Mouse (Mus musculus) thymus, postnatal 36 days (tissue): ENCODE measurements around the gene Ppp6r3.
"Not testable (repeated sequence)": the region's sequence is repeated elsewhere in the genome, so short reads cannot be mapped to it uniquely, and the experiment has no call there.

Experiments used
- DNase-seq, 2 experiments: peaks; one replicate each; pipeline ENCODE4 v3.0.0; 2022; ENCODE audit warnings: mixed read lengths in 2 of 2

Ppp6r3 gene

DNA sequence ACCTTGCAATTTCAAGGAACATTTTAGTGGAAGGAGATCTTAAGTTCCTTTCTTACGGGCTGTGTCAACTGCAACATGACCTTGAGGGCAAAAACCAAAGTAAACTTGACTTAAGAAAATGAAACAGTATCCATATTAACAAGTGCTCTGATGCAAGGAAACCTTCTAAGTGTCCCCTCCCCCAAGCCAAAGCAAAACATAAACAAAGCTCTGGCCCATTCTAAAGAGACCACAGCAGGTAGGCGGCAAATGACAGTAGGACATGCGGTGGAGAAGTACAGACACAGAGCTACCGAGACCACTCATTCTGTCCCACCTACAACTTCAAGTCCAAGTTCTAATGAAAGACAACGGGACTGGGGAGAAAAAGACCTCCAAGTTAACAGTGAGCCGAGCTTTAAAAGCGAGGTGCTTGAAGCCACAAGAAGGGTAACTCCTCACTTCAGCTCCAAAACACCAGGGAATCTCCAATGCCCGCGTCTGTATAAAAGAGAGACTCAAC is 905 bp downstream of the Ppp6r3 start:
- DNase-seq, result no peak

DNA sequence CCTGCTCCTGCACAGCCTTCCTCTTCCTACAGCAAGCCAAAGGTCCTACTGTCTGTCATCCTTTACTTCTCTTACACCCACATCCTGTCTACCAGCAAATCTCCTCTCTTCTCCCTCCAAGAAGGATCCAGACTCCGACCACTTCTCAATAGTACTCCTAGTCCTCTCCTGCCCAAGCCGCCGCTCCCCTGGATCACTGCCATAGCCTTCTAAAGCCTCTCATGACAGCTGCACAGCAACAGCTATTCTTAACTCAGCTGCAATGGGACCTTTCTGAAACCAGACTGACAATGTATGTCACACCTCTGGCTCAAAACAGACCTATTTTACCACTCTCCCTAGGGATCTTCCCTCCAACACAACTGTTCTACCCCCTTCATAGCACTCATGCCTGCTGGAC is 11.2 kb downstream of the Ppp6r3 start:
- no peak for DNase-seq

DNA sequence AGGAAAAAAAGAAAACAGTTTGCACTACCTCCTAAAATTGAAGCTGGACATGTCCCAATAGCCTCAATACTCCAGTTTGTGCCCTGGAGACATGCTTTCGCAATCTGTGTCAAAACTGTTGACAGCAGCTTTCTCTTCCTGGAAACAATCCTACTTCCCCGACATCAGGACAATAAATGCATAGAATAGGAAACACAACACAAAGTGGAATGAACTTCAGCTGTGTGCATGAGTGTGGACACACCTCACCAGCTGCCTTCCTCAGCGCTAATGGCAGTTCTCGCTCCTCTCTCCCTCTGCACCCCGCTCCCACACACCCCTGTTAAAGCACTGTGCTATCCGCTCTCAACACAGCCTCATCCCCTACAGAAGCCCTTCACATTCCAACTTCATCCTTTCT is 12.8 kb downstream of the Ppp6r3 start:
- DNase-seq, result no peak

DNA sequence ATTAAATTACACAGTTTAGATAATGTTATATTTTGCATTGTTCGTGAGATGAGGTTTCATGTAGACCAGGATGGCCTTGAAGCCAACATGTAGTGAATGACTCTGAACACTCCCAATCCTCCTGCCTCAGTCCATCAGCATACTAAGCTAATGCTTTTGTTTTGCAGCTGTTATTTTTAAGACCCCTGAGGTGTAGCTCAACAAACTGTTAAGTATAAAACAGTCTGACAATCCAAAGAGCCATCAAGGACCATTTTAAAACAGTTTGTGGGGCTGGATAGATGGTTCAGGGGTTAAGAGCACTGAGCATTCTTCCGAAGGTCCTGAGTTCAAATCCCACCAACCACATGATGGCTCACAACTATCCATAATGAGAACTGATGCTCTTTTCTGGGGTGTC is 13.3 kb downstream of the Ppp6r3 start:
- no peak for DNase-seq

DNA sequence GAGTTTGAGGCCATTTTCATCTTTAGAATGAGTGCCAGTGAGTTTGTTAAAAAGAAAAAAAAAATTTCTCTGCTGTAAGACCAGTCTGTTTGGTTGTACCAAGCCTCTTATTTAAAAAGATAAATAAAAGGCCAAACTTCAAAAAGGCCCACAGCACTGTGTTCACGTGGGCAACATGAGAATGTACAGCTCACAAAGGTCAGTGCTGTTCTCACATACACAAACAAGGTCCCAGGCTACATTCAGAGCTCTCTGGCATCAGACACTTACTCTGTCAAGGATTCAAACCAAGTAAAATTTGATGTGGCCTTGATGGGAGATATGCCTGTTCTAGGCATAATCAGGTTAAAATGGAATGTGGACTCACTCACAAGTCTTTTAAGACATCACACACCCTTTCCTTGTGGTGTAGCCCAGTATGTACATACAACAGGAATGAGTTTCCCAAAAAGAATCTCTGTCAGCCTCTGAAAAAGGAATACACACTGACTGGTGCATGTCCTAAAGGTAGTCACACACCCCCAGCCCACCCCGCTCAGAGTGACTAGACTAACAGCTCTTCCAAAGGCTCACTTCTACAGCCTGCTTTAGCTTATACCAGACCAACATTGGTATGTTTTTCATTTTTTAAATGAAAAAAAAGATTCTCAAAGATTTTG is 19.3 kb downstream of the Ppp6r3 start:
- no peak for DNase-seq

DNA sequence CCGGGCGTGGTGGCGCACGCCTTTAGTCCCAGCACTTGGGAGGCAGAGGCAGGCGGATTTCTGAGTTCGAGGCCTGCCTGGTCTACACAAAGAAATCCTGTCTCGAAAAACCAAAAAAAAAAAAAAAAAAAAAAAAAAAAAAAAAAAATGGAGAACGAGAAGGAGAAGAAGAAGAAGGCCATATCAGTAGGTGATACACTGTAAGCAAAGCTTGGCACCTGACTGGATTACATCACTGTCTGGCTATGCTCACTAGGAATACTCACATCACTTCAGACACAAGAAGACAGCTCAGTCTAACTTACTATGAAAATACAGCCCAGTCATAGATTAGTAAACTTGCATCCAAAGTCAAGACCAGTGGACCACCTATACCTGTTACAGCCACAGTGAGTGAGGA is 20.8 kb downstream of the Ppp6r3 start:
- DNase-seq, result no peak

DNA sequence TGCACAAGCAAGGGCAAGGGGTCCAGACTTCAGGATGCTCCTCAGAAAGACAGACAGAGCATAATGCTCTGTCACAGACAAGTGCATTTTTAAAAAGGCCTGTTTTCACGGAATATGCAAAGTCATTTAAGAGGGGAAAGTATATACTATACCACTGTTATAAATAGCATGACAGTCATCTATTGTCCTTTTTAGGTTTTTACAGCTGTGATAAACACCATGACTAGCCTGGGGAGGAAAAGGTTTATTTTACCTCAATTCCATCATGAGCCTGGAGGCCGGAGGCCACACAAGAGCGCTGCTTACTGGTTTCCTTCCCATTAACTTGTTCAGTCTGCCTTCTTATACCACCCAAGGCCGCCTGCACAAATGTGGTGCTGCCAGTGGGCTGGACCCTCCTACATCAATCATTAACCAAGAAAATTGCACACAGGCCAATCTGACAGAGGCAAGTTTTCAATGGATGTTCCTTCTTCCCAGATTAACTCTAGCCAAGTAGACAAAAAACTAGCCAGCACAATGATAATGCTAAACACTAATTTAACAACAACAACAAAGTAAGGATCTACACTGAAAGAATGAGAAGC is 23.9 kb downstream of the Ppp6r3 start:
- DNase-seq, result no peak

DNA sequence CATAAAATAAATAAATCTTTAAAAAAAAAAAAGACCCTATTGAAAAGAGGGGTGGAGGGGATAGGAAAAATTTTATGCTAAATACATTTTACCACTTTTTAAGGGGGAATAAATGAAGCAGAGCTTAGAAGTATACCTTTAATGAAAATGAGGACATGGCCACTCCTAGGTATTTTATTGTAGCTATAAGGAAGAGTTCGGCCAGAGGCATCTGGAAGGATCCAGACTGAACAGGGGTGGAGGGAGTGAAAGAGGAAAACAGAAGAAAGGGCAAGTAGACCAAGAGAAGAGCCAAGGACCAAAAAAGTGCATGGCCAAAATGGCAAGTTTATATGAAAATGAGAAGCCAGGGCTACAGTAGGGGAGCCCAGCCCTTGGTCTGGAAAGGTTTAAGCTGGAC is 25.4 kb downstream of the Ppp6r3 start:
- DNase-seq, result no peak

DNA sequence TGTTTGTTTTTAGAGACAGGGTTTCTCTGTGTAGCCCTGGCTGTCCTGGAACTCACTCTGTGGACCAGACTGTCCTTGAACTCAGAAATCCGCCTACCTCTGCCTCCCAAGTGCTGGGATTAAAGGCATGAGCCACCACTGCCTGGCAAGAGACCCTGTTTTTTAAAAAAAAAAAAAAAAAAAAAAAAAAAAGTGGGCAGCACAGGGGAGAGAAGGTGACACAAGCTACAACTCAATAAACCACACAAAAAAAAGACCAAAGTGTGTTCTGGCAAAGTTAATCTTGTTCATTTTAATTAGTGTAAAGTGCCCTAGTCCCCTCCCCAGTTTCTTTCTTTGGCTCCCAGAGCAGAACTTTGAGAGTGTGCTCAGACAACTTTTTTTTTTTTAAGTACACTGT is 26.3 kb downstream of the Ppp6r3 start:
- no peak for DNase-seq

DNA sequence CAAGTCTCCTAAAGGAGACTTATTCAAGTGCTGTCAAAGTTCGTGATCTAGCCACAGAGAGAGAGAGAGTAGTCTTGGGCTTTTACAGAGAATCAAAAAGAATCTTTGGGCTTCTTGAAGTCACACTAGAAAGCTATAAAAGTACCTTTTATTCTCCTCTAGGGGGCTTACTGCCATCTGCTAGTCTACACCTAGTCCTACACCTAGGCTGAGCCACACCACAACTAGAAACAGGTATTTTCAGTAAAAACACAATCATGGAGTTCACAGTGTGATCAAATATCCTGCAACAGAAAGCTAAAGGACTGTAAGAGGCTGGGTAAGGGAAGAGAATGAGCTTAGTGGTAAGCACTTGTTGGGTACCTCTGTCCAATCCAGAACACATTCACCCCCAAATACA is 27.2 kb downstream of the Ppp6r3 start:
- no peak for DNase-seq

DNA sequence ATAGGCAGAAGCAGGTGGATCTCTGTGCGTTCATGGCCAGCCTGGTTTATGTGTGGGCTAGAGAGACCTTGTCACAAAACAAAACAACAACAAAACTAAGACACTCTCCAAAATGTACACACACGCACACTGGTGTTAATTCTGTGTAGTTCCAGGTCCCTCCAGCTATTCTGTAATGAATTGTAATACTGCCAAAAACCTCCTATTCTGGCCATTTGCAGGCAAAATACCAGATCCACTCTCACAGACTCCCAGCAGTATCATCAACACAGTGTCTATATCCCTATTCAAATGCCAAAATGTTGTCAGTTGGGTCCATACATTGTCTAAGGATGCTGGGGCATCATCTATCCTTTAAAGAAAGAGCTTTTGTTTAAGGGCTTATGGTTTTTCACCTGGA is 30.6 kb downstream of the Ppp6r3 start:
- no peak for DNase-seq

DNA sequence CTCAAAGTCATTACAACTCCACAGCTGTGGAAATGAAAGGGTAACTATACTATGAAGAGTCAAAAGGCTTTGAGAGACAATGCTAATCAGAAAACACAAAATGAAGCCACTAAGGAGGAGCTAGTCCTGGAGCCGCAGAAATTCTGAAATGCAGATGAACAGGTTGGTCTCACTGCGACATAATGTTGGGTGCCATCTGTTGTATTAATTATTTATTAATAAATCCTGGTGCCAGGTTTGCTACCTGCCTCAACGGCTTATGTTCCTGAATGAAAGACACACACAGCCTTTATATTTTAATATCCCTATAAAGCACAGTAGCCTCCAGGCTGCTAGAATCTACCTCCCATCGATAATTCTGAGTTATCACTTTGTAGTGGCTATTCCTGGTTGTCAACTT is 33.0 kb downstream of the Ppp6r3 start:
- no peak for DNase-seq

DNA sequence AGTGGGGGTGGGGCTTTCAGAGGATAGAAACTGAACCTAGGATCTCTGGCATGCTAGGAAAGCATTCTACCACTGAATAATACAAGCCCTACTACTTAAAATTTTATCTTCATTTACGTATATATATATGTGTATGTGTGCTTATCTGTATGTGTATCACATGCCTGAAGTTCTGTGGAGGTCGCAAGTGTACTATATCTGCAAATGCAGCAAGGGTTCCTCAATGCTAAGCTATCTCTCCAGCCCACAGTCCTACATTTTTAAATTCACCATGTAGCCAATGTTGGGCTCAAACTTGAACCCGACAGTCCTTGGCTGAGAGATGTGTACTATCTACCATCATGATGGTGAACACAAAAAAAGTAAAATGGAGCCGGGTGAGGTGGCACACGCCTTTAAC is 34.6 kb downstream of the Ppp6r3 start:
- no peak for DNase-seq

DNA sequence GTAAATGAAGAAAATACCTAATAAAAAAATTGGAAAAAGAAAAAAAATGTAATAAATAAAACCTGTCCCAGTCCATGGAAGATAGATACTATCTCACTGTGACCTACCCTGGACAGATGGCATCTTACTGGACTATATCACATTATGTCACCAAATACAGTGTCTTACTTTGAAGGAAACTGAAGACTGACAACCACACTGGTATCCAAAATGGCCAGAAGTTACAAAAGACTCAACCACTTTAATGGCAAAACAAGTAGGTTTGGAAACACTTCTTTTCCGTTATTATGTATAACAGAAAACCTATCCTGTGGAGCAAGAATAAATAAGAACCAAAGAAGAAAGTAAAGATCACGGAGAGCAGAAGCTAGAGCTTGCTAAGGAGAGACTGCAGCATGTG is 35.3 kb downstream of the Ppp6r3 start:
- DNase-seq, result no peak

DNA sequence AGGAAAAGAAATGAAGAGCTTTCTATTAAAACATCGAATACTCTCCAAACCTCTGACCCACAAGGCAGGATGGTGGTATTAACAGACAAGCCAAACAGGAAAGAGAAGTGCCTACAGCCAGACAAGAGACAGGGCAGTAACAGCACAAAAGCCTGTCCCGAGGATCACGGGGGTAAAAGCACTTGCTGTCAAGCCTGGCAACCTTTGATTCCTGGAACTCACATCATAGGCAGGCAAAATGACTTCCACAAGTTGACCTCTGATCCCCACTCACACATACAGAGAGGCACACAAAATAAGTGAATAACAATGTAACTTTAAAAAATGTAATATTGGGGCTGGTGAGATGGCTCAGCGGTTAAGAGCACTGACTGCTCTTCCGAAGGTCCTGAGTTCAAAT is 36.1 kb downstream of the Ppp6r3 start:
- DNase-seq, result no peak

DNA sequence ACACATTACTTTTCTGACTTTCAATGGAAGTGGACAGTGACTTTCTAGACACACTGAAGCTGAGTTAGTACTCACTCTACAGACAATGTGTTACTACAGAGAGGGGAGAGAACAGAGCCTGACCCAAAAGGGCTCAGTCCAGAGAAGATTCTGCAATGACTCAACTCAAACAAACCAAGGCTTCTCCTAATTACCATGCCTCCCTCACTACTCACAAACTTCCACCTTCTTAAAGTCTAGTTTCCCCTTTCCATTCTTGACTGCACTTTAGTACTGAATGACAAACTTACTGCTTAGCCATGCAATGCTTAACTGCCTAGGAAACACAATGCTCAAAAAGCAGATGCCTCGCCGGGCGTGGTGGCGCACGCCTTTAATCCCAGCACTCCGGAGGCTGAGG is 37.9 kb downstream of the Ppp6r3 start:
- no peak for DNase-seq

DNA sequence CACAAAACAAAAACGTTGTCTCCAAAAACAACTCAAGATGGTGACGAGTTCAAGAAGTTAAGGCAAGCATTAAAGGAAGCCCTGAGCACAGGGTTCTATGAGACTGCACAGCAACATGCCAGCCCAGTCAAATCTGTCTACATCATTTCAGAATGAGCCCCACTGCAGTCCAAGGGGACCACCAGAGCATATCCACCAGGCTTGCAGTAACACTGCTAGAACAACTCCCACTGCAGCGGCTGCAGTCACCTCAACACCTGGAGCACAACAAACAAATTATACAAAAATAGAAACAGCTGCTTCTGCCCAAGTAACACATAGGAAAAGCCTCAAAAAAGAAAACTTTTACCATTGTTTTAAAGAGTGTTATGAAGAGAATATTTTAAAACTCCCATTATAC is 40.6 kb downstream of the Ppp6r3 start:
- no peak for DNase-seq

DNA sequence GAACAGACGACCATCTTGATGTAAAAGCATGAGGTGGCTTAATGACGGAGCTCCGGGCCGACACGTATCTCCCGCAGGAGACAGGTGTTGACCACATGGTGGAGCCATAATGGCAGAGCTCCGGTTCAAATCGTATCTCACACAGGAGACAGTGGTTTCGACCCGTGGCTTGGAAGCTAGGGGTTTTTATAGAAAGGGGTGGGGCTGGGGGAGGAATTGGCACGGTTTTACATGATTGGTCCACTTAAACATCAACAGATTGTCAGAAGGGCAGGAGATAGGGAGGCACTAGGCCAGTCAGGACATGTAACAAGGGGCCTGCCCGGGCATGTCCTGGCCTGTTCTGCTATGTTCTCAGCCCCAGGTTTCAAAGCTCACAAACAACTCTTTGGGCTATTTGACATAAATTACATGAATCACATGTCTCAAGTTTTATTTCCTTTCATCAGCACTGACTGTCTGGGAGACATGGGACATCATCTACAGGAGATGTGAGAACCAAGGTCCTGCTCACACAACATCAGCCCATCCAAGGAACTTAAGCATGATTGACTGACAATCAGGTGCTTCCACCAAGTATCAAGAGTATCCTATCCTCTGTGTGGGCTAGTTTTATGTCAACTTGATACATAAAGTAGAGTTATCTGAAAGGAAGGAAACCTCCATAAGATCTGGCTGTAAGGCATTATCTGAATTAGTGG is 42.1 kb downstream of the Ppp6r3 start:
- DNase-seq, result not testable (repeated sequence)

DNA sequence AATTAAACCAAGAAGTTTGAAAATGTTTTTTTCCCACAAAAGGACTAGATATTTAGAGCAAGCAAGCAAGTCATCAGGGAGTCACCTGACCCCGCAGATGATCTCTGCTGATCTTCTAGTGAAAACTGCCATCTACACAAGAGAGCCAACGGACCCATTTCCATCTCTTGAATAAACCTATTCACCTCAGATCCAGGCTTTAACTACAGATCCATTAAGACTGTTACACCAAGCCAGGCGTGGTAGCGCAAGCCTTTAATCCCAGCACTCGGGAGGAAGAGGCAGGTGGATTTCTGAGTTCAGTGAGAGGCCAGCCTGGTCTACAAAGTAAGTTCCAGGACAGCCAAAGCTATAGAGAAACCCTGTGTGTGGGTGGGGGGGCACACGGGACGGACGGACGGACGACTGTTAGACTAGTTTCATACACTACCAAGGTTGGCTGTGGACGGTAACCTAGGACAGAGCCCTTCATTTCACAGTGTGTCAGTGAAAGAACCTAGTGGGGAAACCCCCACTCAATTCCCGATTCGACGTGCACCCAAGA is 42.8 kb downstream of the Ppp6r3 start:
- no peak for DNase-seq

DNA sequence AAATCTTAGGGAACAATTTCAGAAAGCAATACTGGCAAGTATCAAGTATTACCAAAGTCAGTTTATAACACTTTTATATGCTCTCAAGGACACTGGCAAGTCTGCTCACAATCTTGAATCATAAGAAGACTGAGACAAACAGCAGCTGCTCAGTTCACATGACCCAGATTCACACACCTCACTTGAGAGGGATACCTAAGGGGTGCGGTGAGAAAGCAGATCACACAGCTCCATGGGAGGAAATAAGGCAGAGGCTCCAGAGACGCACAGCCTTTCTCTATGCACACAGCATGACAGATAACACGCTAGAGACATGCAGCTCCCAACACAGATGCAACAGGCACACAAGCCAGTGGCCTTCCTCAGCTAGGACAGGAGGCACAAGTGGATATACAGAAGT is 45.8 kb downstream of the Ppp6r3 start:
- DNase-seq, result peak; percentile 41 to 64

DNA sequence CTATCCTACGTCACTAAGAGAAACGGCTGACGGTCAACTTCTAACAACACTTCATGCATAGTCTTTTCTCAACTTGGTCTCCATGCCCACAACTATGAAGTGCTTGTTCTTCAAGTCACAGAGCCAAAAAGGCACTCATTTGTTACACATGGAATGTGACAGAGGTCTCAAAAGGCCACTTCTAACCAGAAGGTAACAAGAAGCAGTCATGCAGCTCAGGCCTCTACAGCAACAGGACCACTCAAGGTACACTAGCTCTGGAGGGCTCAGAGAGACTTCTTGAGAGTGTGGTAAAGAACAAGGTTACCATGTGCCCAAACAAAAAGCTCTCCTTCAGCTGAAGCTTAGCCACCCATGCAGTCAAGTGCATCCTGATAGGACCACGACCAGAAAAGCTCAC is 46.9 kb downstream of the Ppp6r3 start:
- no peak for DNase-seq

DNA sequence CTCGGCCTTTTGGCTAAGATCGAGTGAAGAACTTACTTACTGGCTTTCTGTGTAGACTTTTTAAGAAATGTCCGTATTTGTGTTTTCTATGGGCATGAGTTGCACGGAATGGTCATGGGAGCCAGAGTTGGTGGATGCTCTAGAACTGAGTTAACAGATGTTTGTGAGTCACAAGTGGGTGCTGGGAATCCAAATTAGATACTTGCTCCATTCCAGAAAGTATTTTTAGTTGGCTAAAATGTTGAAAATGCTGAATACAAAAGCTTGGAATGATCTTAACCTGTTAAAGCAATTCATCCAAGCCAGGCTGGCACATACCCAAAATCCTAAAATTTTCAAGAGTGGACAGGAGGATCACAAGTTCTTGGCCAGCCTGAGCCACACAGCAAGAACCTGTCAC is 48.0 kb downstream of the Ppp6r3 start:
- no peak for DNase-seq

DNA sequence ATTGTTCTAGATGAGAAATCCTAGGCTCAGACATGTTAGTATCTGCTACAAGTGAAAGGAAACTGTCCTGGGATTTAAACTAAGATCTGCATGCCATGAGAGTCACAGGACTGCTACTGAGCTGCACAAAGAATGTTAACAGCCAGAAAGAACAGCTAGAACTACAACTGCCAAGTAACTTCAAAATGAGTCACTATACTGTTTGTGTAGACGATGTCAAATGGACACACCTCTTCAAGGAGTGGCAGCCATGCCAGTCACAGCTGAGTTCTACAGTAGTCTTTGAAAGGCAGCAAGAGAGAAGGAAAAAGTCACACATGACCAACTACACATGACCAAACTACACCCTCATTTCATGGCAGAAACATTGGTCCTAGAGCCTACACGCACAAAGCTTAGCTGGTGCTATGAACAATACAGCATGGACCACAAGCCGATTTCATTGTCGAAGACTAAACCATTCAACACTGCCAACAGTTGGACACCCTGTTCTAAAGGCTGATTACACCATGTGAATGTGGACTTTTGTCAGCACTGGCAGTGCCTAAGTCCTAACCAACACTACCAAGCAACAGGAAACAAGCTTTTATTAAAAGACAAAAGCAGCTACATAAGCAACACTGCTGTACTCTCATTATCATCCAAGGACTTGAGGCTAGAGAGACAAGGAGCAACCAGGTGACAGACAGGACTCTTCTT is 55.9 kb downstream of the Ppp6r3 start:
- no peak for DNase-seq
